Mouse (Mus musculus): ENCODE measurements around the gene Pfn3.

DNA sequence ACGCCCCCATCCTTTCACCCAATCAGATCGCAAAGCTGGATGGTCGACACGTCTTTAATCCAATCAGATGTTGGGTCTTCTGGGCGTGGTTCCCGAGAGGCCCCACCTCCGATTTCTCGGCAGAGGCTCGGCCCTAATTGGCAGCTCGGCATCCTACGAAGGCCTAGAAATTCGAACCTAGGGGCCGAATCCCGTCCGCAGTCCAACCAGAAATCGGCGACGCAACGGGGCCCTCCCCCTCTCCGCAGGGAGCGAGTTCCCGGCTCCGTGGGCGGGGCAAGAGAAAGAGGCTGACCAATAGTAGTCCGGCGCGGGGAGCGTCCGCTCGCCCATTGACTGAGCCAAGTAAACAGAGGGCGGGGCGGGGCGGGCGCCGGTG is 29.9 kb upstream of the Pfn3 start, which contains the start of gene Grk6:
- TF ChIP-seq CTCF (IDR thresholded peaks at IDR 0.05; ENCODE audit: borderline replicate concordance, control insufficient read depth, extremely low read depth, insufficient read depth, low read length, poor library complexity) (no peak), POLR2A (IDR thresholded peaks at IDR 0.05; ENCODE audit: control insufficient read depth, extremely low read depth, insufficient read depth, low read length, poor library complexity) (no peak; the same call in 1 of the 2 replicates)

Data from thymus, adult 2 months (tissue).